Mouse (Mus musculus) brain, embryonic 14.5 days (tissue): Measurements from ENCODE around the gene Plekha7.

Source experiments
- CTCF ChIP-seq: fragments of 200-500 bp; IDR thresholded peaks from 2 replicates; pipeline ENCODE4 v1.5.1; 2012; ENCODE audit warnings: inconsistent platforms, mild to moderate bottlenecking, moderate library complexity, borderline replicate concordance; ENCODE audit not compliant: insufficient read depth, insufficient read length; ENCODE audit errors: extremely low read depth
- POLR2A ChIP-seq: fragments of 200-500 bp; IDR thresholded peaks from 2 replicates; pipeline ENCODE4 v1.6.1; 2012; ENCODE audit warnings: mild to moderate bottlenecking, inconsistent platforms, borderline replicate concordance; ENCODE audit not compliant: poor library complexity, insufficient read depth, insufficient read length, severe bottlenecking; ENCODE audit errors: extremely low read depth

DNA sequence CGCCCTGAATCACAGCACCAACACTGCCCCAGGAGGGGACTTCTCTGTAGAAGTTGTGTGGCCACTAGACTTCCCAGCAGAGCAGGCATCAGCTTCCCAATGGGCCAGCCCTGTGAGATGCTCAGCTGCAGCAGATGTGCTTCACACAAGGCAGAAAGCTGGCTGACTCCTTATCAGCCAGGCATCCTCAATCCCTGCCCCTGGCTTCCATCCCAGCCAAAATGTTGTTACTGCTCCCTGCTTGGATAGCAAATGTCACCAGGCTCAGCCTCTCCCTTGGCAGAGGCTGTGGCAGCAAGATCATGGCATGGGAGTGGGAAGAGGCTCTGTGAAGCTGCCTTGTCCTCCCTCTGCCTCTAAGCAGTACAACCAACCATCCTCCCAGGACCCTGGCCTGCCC is 125.7 kb downstream of the Plekha7 start:
- TF ChIP-seq POLR2A: no peak
- no peak for TF ChIP-seq CTCF
